Mouse (Mus musculus) liver, embryonic 16.5 days (tissue): ENCODE data around the gene Tmed2. TPM values are rescaled to one million over a fixed set of nuclear protein-coding genes. Genes with fewer than 3 reads are reported as not detected.
A peak's percentile ranks its signal among the peaks of the same experiment; 100 is the strongest.
"Not testable (repeated sequence)": the region's sequence is repeated elsewhere in the genome, so short reads cannot be mapped to it uniquely, and the experiment has no call there.

Source experiments
- ATAC-seq: fragments of 200-750 bp; cut with Nextera tagmentation; 2 replicates; pipeline ENCODE4 v1.8.0; 2017; ENCODE audit warnings: low read depth, mild to moderate bottlenecking, moderate number of reproducible peaks, moderate library complexity
- H3K27ac ChIP-seq: fragments of 300-500 bp; sonication (generic); 2 replicates; pipeline ENCODE4 v1.5.1; 2014; ENCODE audit warnings: mild to moderate bottlenecking, low read length
- H3K27me3 ChIP-seq: fragments of 300-500 bp; sonication (generic); 2 replicates; pipeline ENCODE4 v1.6.1; 2014; ENCODE audit warnings: low read depth, low read length, mixed read lengths; ENCODE audit not compliant: control insufficient read depth, insufficient read depth
- H3K36me3 ChIP-seq: fragments of 300-500 bp; sonication (generic); 2 replicates; pipeline ENCODE4 v1.6.1; 2014; ENCODE audit warnings: mild to moderate bottlenecking; ENCODE audit not compliant: control insufficient read depth, insufficient read depth
- H3K4me1 ChIP-seq: fragments of 300-500 bp; sonication (generic); 2 replicates; pipeline ENCODE4 v1.6.1; 2014; ENCODE audit warnings: low read depth, low read length, mixed read lengths; ENCODE audit not compliant: control insufficient read depth
- H3K4me2 ChIP-seq: fragments of 300-500 bp; sonication (generic); 2 replicates; pipeline ENCODE4 v1.6.1; 2014; ENCODE audit warnings: low read depth, low read length, mixed read lengths
- H3K4me3 ChIP-seq: fragments of 300-500 bp; sonication (generic); 2 replicates; pipeline ENCODE4 v1.5.1; 2014; ENCODE audit warnings: low read depth, mild to moderate bottlenecking, low read length
- H3K9ac ChIP-seq: fragments of 300-500 bp; sonication (generic); 2 replicates; pipeline ENCODE4 v1.6.1; 2014; ENCODE audit warnings: low read depth, low read length
- H3K9me3 ChIP-seq: fragments of 300-500 bp; sonication (generic); replicated peaks from 2 replicates; pipeline ENCODE4 v1.6.1; 2016; ENCODE audit warnings: low read length; ENCODE audit not compliant: control insufficient read depth
- WGBS: fragments of 180-500 bp; shearing (Covaris S2); extraction: QIAGEN DNeasy Blood & Tissue Kit; methylation state at CpG from one replicate; pipeline ENCODE4 v1.1.7; 2014; ENCODE audit not compliant: insufficient replicate concordance; 5-methylcytosine and 5-hydroxymethylcytosine counted together
- polyA plus RNA-seq: library from polyadenylated mRNA; unstranded; fragments of >200 nt; fragmentation: Nextera tagmentation; extraction: Ambion mirVana; gene quantifications from 2 replicates; pipeline ENCODE4 v1.2.1, GENCODE M21; 2015

Tmed2 gene
- polyA plus RNA-seq, 1 experiment from 2014 or later = 282 TPM

DNA sequence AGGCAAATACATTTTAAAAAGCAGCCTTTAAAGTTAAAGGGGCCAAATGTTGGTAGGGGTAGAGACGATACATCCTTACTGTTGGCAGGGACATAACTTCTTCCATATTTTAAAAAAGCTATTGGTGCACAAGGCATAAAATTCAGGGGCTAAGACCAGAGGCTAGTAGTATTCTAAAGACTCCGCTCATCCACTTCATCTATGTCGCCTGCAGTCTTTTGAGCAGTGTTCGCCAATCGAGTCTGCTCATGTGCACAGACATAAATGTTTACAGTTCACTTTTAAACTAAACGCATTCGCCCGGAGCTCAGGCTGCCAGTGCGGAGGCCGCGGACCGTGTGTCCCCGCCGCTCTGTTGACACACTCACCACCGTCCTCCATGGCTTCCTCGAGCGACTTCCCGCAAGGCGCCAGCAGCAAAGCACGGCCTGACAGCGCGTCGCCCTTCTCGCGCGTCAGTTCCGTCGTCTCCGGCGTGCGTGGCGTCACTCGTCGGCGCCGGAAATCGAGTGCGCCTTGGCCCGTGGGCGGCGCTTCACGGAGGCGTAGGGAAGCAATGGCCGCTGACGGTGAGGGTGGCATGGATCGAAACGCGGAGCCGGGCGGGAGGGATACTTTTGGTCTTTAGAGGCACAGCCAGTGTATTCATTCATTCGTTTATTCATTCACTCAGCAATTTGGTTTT lies 38.3 kb downstream of the Tmed2 start, which contains the start of the genes Eif2b1 and Gtf2h3:
TSS of gene Eif2b1 (minus strand) at position 499 of the 685 bp plus-strand sequence.
TSS of gene Gtf2h3 (plus strand) at position 508 of the 685 bp plus-strand sequence.
- peak; percentile 93 for ATAC-seq
- Histone ChIP-seq H3K4me1 (peaks cover 18% of the 10 kb centered on the region), H3K4me3 (peak within 1 kb of the TSS; percentile 78), H3K36me3 (peaks cover 18% of the 10 kb centered on the region), H3K9ac (peak within 1 kb of the TSS; percentile 70), H3K4me2 (peak within 1 kb of the TSS; percentile 67), H3K9me3 (no peaks in the 10 kb centered on the region), H3K27ac (peak within 1 kb of the TSS; percentile 43; the same call in 1 of the 2 replicates), H3K27me3 (no peaks in the 10 kb centered on the region)
- WGBS = 1% methylated on average over 51 of the region's 51 CpGs

- Histone ChIP-seq H3K4me2 (no peak overlapping the region), H3K27ac (no peak overlapping the region), H3K27me3 (no peaks in the 10 kb centered on the region), H3K9me3 (no peaks in the 10 kb centered on the region), H3K36me3 (peaks cover 3% of the 10 kb centered on the region; the same call in 1 of the 2 replicates), H3K4me1 (peaks cover 18% of the 10 kb centered on the region), H3K4me3 (no peak overlapping the region), H3K9ac (no peak overlapping the region)
- 44% methylated on average over 5 of the region's 5 CpGs for WGBS
- no peak for ATAC-seq
These were observed 42.0 kb downstream of the Tmed2 start for GRCm38 (mm10) chr5:124582515-124582914.

DNA sequence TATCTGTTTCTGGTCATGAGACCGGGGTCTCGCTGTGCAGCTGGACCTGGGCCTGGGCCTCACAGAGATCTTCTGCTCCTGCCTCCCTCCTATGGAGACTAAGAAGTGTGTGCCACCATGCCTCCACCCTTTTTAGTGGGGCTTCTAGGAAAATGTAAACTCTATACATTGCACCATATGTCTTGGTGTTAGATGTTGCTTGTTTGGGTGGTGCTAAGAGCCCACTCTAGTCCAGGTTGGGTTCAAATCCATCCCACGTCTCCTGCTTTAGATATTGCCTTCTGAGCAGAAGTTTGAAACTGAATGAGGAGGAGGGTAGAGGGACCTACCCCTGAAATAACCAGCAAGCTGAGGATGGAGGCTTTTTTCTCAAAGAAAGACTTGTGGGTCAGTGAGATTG lies 52.3 kb downstream of the Tmed2 start:
- Histone ChIP-seq H3K4me2 (no peak overlapping the region), H3K9me3 (no peaks in the 10 kb centered on the region), H3K9ac (no peak overlapping the region), H3K4me1 (no peaks in the 10 kb centered on the region), H3K27ac (no peak overlapping the region), H3K27me3 (no peaks in the 10 kb centered on the region), H3K4me3 (no peak overlapping the region), H3K36me3 (peaks cover 11% of the 10 kb centered on the region)
- WGBS = 83% methylated on average over 3 of the region's 3 CpGs
- ATAC-seq = no peak

DNA sequence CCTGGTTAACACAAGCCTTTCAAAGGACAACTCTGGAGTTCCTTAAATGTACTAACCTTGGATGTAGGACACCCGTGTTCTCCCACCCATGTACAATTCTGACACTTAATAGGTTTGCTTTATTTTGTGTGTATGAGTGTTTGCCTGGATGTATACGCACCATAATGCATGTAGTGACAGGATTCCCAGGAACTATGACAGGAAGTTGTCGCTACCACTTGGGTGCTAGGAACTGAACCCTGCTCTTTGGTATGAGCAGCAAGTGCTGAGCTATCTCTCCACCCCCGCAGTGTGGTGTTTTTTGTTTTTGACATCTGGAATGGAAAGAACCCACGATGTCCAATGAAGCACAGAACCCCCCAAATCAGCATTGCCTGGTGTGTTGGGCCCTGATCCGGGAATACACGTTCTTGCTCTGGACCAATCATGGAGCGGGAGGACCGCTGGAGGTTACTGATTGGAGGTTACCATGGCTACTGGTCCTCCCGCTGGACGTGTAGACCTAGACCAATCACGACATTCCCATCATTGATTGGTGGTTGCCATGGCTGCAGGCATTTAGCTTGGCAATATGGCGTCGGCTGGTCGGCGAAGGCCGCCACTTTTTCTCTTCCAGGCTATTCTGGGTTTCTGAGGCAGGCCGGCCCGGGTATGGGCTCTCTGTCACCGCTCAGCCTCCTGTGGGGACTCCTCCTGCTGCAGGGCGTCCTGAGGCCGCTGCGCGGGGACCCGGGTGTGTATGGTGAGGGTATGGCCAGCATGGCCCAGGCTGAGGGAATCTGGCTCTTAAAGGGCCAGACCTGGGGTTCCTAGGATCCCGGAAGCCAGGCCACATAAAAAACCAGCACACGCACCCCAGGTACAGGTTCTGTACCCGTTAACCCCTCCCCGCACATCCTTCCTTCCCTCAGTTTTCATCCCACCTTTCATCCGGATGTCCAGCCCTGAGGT lies 58.0 kb downstream of the Tmed2 start:
- H3K9me3 ChIP-seq = no peaks in the 10 kb centered on the region
- peak; percentile 97 for ATAC-seq
- peak overlapping the region; percentile 69 for H3K4me3 ChIP-seq
- H3K36me3 ChIP-seq = peaks cover 3% of the 10 kb centered on the region; the same call in 1 of the 2 replicates
- peak overlapping the region; percentile 50; the same call in 1 of the 2 replicates for H3K9ac ChIP-seq
- no peaks in the 10 kb centered on the region for H3K27me3 ChIP-seq
- peaks cover 7% of the 10 kb centered on the region for H3K4me1 ChIP-seq
- H3K4me2 ChIP-seq = peak overlapping the region; percentile 84
- whole genome bisulfite sequencing = 9% methylated on average over 30 of the region's 30 CpGs
- no peak overlapping the region for H3K27ac ChIP-seq

DNA sequence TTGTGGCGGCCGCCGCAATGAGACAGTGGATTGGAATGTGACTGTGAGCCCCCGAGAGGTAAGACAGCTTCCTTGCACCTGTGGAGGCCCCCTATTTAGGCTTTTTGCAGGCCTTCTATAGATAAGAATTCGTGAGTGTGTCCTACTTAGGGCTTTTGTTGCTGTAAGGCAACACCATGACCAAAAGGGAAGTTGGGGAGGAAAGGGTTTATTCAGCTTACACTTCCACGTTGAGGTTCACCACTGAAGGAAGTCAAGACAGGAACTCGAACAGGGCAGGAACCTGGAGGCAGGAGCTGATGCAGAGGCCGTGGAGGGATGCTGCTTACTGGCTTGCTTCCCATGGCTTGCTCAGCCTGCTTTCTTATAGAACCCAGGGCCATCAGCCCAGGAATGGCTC lies 59.2 kb downstream of the Tmed2 start:
- not testable (repeated sequence) for H3K9ac ChIP-seq, H3K36me3 ChIP-seq, H3K27me3 ChIP-seq, H3K4me3 ChIP-seq, ATAC-seq, H3K27ac ChIP-seq, H3K4me1 ChIP-seq, H3K9me3 ChIP-seq, H3K4me2 ChIP-seq
- WGBS = 30% methylated on average over 8 of the region's 8 CpGs

Other genes starting within 250 kb of the Tmed2 start
- gene Mphosph9, start 212.7 kb upstream of the Tmed2 start, polyA plus RNA-seq = 4.1 and 4.2 TPM in 2 replicates
- gene 2810006K23Rik, start 212.6 kb upstream of the Tmed2 start, polyA plus RNA-seq = 5.7 and 5.9 TPM in 2 replicates
- gene Cdk2ap1, start 177.6 kb upstream of the Tmed2 start, polyA plus RNA-seq = 6.2 and 6.3 TPM in 2 replicates
- gene Sbno1, start 114.7 kb upstream of the Tmed2 start, polyA plus RNA-seq = 34.5 and 36.2 TPM in 2 replicates
- 39.6 and 41.5 TPM in 2 replicates for gene Kmt5a, start 100.8 kb upstream of the Tmed2 start, polyA plus RNA-seq
- 8.4 and 9.3 TPM in 2 replicates for gene Rilpl2, start 62.3 kb upstream of the Tmed2 start, polyA plus RNA-seq
- gene Snrnp35, start 57.6 kb upstream of the Tmed2 start, polyA plus RNA-seq = 9.2 and 9.9 TPM in 2 replicates
- 1.4 and 1.6 TPM in 2 replicates for gene Rilpl1, start 9.3 kb upstream of the Tmed2 start, polyA plus RNA-seq
- gene Ddx55, start 12.2 kb downstream of the Tmed2 start, polyA plus RNA-seq = 4.6 and 4.9 TPM in 2 replicates
- gene Eif2b1, start 38.4 kb downstream of the Tmed2 start, polyA plus RNA-seq = 33.0 and 34.3 TPM in 2 replicates
- 17.7 and 17.8 TPM in 2 replicates for gene Gtf2h3, start 38.4 kb downstream of the Tmed2 start, polyA plus RNA-seq
- gene Atp6v0a2, start 87.9 kb downstream of the Tmed2 start, polyA plus RNA-seq = 12.6 and 12.9 TPM in 2 replicates
- gene Dnah10, start 184.4 kb downstream of the Tmed2 start, polyA plus RNA-seq = 0.01 TPM in 2 replicates